Mouse (Mus musculus) embryonic fibroblast, embryonic 13.5 days (primary cell): ENCODE data around the gene Foxp1. TPM values are rescaled to one million over a fixed set of nuclear protein-coding genes. Genes with fewer than 3 reads are reported as not detected.

ENCODE experiments used
- H3K27ac ChIP-seq: 2 replicates; pipeline ENCODE4 v1.5.1; 2012; ENCODE audit warnings: low read length, control low read depth, inconsistent platforms; ENCODE audit not compliant: insufficient read depth
- H3K4me1 ChIP-seq: 2 replicates; pipeline ENCODE4 v1.6.1; 2011; ENCODE audit warnings: low read length; ENCODE audit not compliant: control insufficient read depth, insufficient read depth
- H3K4me3 ChIP-seq: 2 replicates; pipeline ENCODE4 v1.5.1; 2011; ENCODE audit warnings: mild to moderate bottlenecking, control low read depth, low read length; ENCODE audit not compliant: insufficient read depth
- CTCF ChIP-seq: IDR thresholded peaks from 2 replicates; pipeline ENCODE4 v1.5.1; 2011; ENCODE audit warnings: mild to moderate bottlenecking, control low read depth, low read length, moderate library complexity, borderline replicate concordance; ENCODE audit not compliant: insufficient read depth
- POLR2A ChIP-seq: IDR thresholded peaks from 2 replicates; pipeline ENCODE4 v1.6.1; 2011; ENCODE audit warnings: low read depth, mild to moderate bottlenecking, control low read depth, low read length, moderate library complexity
- polyA plus RNA-seq: library from polyadenylated mRNA; stranded (reverse); fragments of >200 nt; gene quantifications from 2 replicates; pipeline ENCODE4 v1.2.4, GENCODE M21; 2011; ENCODE audit warnings: low read depth; ENCODE audit not compliant: missing spikeins, insufficient read length

The Foxp1 gene
- polyA plus RNA-seq, 1 experiment: 137 TPM

DNA sequence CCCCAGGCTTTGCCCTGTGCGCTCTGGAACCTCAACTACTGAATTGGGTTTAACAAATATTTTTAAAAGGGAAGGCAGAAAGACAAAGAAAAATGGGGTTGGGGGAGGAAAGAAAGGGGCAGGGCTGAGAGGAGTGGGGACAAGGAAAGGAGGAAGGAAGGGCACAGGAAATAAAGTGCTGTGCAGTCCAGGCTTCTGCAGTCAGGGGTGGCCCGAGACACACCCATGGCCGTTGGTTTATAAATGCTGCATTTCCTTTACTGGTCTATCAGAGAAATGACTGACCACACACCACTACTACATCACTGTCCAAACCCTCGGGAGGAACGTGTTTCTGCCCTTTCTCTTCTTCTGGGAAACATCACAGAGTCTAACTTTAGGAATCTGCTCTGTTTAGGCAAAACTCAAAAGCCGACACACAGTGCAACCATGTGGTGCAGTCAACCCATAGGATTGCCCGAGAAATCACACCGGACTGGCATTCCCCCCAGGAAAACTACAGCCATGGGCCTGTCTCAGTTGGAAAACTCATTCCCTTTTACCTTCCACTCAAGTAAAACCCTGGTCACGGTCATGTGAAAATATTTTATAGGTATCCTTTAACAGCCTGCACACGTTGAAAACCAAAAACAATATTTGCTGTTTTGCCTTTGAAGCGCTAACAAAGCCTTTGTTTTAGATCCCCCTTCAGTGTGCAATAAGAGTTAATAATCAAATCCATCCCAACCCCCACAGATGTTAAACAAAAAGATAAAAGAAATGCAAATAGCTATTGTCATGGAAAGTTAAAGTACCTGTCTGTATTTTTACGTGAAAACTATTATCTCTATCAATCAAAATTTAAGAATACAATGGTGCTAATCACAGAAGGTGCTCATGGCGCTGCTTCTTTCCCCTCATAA is 258.1 kb downstream of the Foxp1 start:
- Histone ChIP-seq H3K4me1 (peaks cover 23% of the 10 kb centered on the region), H3K4me3 (no peak overlapping the region), H3K27ac (no peak overlapping the region)
- no peak for TF ChIP-seq POLR2A
- no peak for TF ChIP-seq CTCF

DNA sequence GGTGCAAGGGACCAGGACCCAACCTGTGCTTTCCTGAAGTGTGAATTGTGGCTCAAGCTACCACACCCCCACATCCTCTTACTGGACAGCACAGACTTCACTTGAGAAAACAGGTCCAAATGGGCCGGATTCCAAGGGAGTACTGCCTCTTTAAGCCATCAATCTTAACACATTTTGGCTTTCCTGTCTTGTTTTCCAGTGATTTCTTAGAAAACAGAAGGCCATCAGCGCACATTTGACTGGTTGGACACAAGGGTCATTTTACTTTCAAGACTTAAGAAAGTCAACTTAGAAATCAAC is 258.7 kb downstream of the Foxp1 start:
- no peak overlapping the region for H3K27ac ChIP-seq
- H3K4me3 ChIP-seq: no peak overlapping the region
- no peak for TF ChIP-seq CTCF
- peaks cover 23% of the 10 kb centered on the region for H3K4me1 ChIP-seq

DNA sequence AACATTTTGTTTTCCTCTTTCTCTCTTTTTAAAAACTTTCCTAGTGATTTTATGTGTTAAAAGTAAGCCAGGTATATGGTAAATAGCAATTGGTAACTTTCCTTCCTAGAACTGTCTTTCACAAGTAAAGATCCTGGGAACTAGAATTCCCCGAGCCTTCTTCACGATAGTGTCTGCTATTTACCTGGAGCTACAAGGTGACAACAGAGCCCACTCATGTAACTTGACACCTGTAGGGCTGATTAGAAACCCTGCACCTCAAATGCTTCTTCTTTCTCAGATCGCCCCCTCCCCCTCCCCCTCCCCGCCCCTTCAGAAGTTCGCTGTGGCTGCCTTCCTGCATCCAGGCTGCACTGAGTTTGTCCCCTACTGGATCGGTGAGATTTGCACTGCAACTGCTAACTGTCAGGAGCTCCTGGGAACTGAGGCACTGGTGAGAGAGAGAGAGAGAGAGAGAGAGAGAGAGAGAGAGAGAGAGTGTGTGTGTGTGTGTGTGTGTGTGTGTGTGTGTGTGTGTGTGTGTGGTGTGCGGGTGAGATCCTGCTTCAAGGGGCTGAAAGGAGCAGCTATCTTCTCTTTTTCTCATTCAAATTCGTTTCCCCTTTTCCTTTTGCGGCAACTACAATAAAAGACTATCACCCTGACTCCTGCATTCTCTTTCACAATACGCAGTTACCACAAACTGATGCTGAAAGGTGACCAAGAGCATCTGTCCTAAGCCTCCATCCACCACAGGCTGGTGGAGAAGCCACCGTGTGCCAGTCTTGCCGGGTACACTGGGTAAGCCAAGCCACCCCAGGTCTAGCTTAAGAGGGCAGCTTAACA is 259.2 kb downstream of the Foxp1 start:
- Histone ChIP-seq H3K27ac (no peak overlapping the region), H3K4me1 (peaks cover 23% of the 10 kb centered on the region), H3K4me3 (no peak overlapping the region)
- TF ChIP-seq CTCF: no peak

DNA sequence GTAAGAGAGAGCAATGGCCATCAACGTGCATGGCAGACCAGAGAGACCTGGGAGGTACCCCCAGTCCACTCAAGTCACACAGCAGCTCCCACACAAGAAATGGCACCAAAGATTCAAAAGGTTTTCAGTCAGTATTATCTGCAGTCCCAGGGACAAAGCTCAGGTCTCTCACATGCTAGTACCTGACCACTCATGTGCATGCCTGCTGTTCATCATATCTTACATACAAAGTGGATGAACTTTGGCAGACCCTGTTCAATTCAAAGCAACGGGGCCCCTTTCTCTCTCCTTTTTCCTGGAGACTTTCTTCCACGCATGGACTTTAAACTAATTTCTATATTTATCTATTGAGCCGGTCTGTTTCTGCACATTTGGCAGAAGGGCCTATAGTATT is 260.8 kb downstream of the Foxp1 start:
- H3K4me1 ChIP-seq: peaks cover 23% of the 10 kb centered on the region
- no peak overlapping the region for H3K4me3 ChIP-seq
- no peak overlapping the region for H3K27ac ChIP-seq
- TF ChIP-seq POLR2A: no peak
- TF ChIP-seq CTCF: no peak

DNA sequence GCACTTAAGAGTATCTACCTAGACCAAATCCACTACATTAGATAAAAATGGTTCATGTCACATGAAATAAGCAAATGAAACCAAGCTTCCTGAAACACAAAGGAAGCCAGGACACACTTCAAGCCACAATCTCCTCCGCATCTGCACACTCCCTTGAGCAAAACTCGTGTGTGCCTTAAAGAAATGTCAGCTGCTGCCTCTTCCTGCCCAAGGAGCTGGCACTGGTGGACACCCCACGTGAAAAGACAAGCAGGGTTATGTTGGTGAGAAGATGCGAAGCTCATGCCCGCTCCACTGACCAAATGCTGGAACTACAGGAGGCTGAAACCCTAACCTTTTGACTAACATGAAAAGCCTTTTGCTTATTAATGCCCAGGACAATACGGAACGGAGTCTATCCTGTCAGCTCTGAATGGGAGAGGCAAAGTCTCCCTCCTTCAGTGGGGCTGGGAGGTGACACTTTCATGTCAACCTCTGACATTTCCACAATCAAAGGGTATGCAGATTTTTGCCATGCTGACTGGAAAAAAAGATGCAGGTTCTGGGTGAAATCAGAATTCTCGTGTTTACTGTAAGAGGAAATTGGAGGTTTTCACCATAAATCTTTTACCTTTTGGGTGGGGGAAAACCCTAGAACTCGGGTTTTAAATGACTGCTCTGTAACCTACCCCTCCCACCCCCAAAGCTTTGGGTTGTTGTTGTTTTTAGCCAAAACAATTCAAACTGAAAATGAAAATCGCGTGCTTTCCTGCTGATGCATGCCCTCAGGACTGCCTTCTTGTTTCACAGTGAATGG is 261.4 kb downstream of the Foxp1 start:
- Histone ChIP-seq H3K4me3 (no peak overlapping the region), H3K27ac (no peak overlapping the region), H3K4me1 (peaks cover 22% of the 10 kb centered on the region)
- TF ChIP-seq POLR2A (no peak), CTCF (no peak)

DNA sequence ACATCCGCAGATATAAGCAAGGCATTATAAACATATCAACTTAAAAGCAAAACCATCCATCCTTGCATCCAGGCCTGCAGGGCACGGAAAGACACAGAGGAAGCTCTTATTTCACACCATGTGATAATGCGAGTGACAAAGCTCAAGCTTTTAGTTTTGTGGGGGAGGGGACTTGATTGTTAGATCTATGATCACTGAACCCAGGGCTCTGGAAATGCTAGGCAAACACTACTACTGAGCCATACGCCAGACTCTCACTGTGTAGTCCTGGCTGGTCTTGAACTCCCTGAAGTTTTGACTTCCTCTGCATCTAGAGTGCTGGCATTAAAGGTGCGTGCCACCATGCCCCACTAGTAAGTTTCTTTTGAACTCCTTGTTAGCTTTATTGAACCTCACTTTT is 264.2 kb downstream of the Foxp1 start:
- Histone ChIP-seq H3K27ac (no peak overlapping the region), H3K4me1 (peaks cover 9% of the 10 kb centered on the region), H3K4me3 (no peak overlapping the region)
- no peak for TF ChIP-seq POLR2A
- TF ChIP-seq CTCF: no peak

DNA sequence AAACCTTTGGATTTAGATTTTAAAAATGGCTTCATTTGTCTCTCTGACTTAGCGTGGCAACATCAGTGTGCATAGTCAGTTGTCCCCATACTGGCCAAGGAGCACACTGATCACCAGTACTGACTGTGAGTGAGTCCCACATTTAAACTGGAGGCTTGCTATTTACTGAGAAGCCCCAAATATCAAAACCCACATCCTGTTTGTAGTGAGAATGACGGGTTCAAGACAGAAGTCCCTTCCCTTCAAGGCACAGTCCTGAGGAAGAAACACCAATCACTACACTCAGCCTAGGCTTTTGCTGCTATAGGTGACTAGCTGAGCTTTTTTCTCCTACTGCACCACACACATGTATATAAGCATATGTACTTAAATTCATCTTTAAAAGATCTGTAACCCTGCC is 264.8 kb downstream of the Foxp1 start:
- TF ChIP-seq CTCF (no peak), POLR2A (no peak)
- Histone ChIP-seq H3K27ac (no peak overlapping the region), H3K4me3 (no peak overlapping the region)

DNA sequence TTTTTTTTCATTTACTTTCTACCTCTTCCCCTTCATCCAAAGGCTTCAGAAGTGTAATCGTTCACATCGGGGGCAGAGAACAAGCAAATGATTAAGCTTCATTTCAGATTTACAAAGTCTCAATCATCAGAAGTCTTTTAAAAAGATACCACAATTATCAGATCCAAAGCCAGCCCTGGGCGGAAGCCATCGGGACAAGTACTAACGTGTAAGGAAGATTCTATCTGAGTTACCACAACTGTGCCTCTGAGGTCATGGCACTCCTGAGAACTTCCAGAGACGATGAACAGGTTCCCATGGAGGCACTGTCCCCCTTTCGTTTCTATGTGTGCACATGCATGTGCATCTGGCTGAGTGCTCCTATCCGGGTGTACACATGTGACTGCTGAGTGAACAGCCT is 269.2 kb downstream of the Foxp1 start:
- H3K4me3 ChIP-seq: no peak overlapping the region
- peaks cover 6% of the 10 kb centered on the region for H3K4me1 ChIP-seq
- H3K27ac ChIP-seq: no peak overlapping the region
- no peak for TF ChIP-seq POLR2A
- no peak for TF ChIP-seq CTCF

More for the DNA sequence above, 264.8 kb downstream of the Foxp1 start:
- peaks cover 8% of the 10 kb centered on the region for H3K4me1 ChIP-seq

DNA sequence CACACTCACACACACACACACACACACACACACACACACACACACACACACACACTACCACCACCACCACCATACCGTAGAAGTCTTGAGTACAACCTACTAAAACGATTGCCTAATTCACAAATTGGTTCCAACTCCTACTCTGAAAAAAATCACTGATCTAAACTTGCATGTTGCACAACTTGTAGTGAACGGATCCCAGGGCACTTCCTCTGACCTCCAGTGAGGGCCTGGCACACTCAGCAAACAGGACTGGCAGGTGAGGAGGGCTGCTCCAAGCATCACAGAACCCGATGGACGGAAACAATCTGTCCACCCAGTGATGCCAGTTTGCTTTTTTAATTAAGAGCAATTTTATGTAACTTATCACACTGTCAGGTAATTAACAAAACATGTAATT is 269.7 kb downstream of the Foxp1 start:
- Histone ChIP-seq H3K4me1 (peaks cover 6% of the 10 kb centered on the region), H3K4me3 (no peak overlapping the region), H3K27ac (no peak overlapping the region)
- TF ChIP-seq POLR2A (no peak), CTCF (no peak)

DNA sequence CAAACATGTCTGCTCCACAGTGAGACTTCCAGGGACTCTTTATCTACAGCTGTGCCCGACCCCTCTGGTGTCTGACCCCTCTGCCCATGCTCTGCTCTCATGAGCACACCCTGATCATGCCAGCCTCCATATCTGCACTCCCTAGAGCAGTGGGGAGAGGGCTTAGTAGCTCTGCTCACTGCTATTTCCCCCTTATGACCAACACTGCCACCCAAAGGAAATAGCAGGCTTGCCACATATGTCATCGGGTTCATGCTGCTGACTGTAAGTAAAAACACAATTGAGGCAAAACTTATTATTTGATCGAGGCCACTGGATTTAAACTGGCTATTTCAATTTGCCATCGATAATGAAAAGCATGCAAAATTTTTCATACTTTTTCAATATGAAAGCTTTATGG is 270.6 kb downstream of the Foxp1 start:
- Histone ChIP-seq H3K27ac (no peak overlapping the region), H3K4me1 (peaks cover 6% of the 10 kb centered on the region), H3K4me3 (no peak overlapping the region)
- TF ChIP-seq CTCF (no peak), POLR2A (no peak)
